Mouse (Mus musculus): ENCODE results near the gene Btla.

Btla gene

GRCm38 (mm10) chr16:45223648-45224388 lies at the start of gene Btla:
Btla (plus strand) TSS chr16:45224315.
- no peaks in the 10 kb centered on the region for H3K36me3 ChIP-seq (ENCODE audit: insufficient read depth, low read length)
- no peaks in the 10 kb centered on the region for H3K27me3 ChIP-seq (ENCODE audit: insufficient read depth, low read length)
- no peak within 1 kb of the TSS for H3K4me3 ChIP-seq (replicated peaks; ENCODE audit: low read length)
- H3K9me3 ChIP-seq (ENCODE audit: low read length), result no peaks in the 10 kb centered on the region
- peaks cover 10% of the 10 kb centered on the region; the same call in 1 of the 2 replicates for H3K4me1 ChIP-seq (replicated peaks; ENCODE audit: low read depth, low read length)
- no peak for TF ChIP-seq NANOG (IDR thresholded peaks at IDR 0.05; ENCODE audit: borderline replicate concordance, low read length)
- TF ChIP-seq POU5F1 (IDR thresholded peaks at IDR 0.05; ENCODE audit: borderline replicate concordance, low read length), result no peak
- TF ChIP-seq CTCF (conservative IDR thresholded peaks at IDR 0.05; ENCODE audit: low read length), result no peak

- no peaks in the 10 kb centered on the region for H3K4me1 ChIP-seq (replicated peaks; ENCODE audit: low read depth, low read length)
- no peak overlapping the region for H3K4me3 ChIP-seq (replicated peaks; ENCODE audit: low read length)
- H3K27me3 ChIP-seq (ENCODE audit: insufficient read depth, low read length), result no peaks in the 10 kb centered on the region
- no peak for TF ChIP-seq NANOG (IDR thresholded peaks at IDR 0.05; ENCODE audit: borderline replicate concordance, low read length)
- TF ChIP-seq CTCF (conservative IDR thresholded peaks at IDR 0.05; ENCODE audit: low read length), result no peak
- TF ChIP-seq POU5F1 (IDR thresholded peaks at IDR 0.05; ENCODE audit: borderline replicate concordance, low read length), result no peak
- H3K36me3 ChIP-seq (ENCODE audit: insufficient read depth, low read length), result no peaks in the 10 kb centered on the region
- no peaks in the 10 kb centered on the region for H3K9me3 ChIP-seq (ENCODE audit: low read length)
These were observed 45.6 kb upstream of the Btla start for GRCm38 (mm10) chr16:45178552-45178951.

GRCm38 (mm10) chr16:45181824-45182223 lies 42.3 kb upstream of the Btla start:
- TF ChIP-seq NANOG (IDR thresholded peaks at IDR 0.05; ENCODE audit: borderline replicate concordance, low read length), result no peak
- 0 out of 2 replicates have a peak, but pooled peaks cover 6% of the 10 kb centered on the region for H3K36me3 ChIP-seq (ENCODE audit: insufficient read depth, low read length)
- no peaks in the 10 kb centered on the region for H3K9me3 ChIP-seq (ENCODE audit: low read length)
- no peak overlapping the region for H3K4me3 ChIP-seq (replicated peaks; ENCODE audit: low read length)
- H3K4me1 ChIP-seq (replicated peaks; ENCODE audit: low read depth, low read length), result no peaks in the 10 kb centered on the region
- no peaks in the 10 kb centered on the region for H3K27me3 ChIP-seq (ENCODE audit: insufficient read depth, low read length)

GRCm38 (mm10) chr16:45192613-45193012 lies 31.5 kb upstream of the Btla start:
- no peaks in the 10 kb centered on the region for H3K9me3 ChIP-seq (ENCODE audit: low read length)
- no peaks in the 10 kb centered on the region for H3K4me1 ChIP-seq (replicated peaks; ENCODE audit: low read depth, low read length)
- no peaks in the 10 kb centered on the region for H3K36me3 ChIP-seq (ENCODE audit: insufficient read depth, low read length)
- no peak overlapping the region for H3K4me3 ChIP-seq (replicated peaks; ENCODE audit: low read length)
- no peaks in the 10 kb centered on the region for H3K27me3 ChIP-seq (ENCODE audit: insufficient read depth, low read length)
- TF ChIP-seq CTCF (conservative IDR thresholded peaks at IDR 0.05; ENCODE audit: low read length) (peak; percentile 94), NANOG (IDR thresholded peaks at IDR 0.05; ENCODE audit: borderline replicate concordance, low read length) (no peak)

DNA sequence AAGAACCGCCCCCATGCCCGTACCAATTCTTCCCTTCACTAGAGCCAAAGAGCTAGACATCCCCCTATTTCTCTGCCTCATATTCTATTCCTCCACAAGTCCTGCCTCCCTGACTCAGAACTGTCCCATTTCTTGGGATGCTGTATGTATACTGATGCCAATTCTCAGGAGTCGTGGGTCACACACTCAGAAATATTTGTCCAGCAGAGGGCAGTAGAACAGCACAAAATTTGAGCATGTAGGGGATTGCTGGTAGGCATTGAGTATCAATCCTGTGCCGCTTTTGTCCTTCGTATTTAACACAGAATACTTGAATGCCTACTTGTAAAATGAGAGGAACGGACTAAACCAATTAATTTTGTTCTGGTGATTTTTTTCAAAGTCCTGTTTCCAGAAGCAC lies 27.3 kb upstream of the Btla start:
- H3K9me3 ChIP-seq (ENCODE audit: low read length), result no peaks in the 10 kb centered on the region

GRCm38 (mm10) chr16:45201395-45201794 lies 22.7 kb upstream of the Btla start:
- no peaks in the 10 kb centered on the region for H3K4me1 ChIP-seq (replicated peaks; ENCODE audit: low read depth, low read length)

More for the DNA sequence above, 27.3 kb upstream of the Btla start:
- Histone ChIP-seq H3K27me3 (ENCODE audit: insufficient read depth, low read length) (no peaks in the 10 kb centered on the region), H3K4me3 (replicated peaks; ENCODE audit: low read length) (no peak overlapping the region), H3K36me3 (ENCODE audit: insufficient read depth, low read length) (no peaks in the 10 kb centered on the region), H3K4me1 (replicated peaks; ENCODE audit: low read depth, low read length) (no peaks in the 10 kb centered on the region)
- TF ChIP-seq NANOG (IDR thresholded peaks at IDR 0.05; ENCODE audit: borderline replicate concordance, low read length) (no peak), CTCF (conservative IDR thresholded peaks at IDR 0.05; ENCODE audit: low read length) (peak; percentile 58)

GRCm38 (mm10) chr16:45204438-45204837 lies 19.7 kb upstream of the Btla start:
- H3K4me1 ChIP-seq (replicated peaks; ENCODE audit: low read depth, low read length), result no peaks in the 10 kb centered on the region
- H3K4me3 ChIP-seq (replicated peaks; ENCODE audit: low read length), result no peak overlapping the region
- H3K27me3 ChIP-seq (ENCODE audit: insufficient read depth, low read length), result no peaks in the 10 kb centered on the region
- TF ChIP-seq POU5F1 (IDR thresholded peaks at IDR 0.05; ENCODE audit: borderline replicate concordance, low read length), result no peak
- TF ChIP-seq NANOG (IDR thresholded peaks at IDR 0.05; ENCODE audit: borderline replicate concordance, low read length), result no peak
- TF ChIP-seq CTCF (conservative IDR thresholded peaks at IDR 0.05; ENCODE audit: low read length), result no peak
- no peaks in the 10 kb centered on the region for H3K9me3 ChIP-seq (ENCODE audit: low read length)
- no peaks in the 10 kb centered on the region for H3K36me3 ChIP-seq (ENCODE audit: insufficient read depth, low read length)

More at GRCm38 (mm10) chr16:45201395-45201794, 22.7 kb upstream of the Btla start:
- TF ChIP-seq CTCF (conservative IDR thresholded peaks at IDR 0.05; ENCODE audit: low read length) (no peak), POU5F1 (IDR thresholded peaks at IDR 0.05; ENCODE audit: borderline replicate concordance, low read length) (no peak), NANOG (IDR thresholded peaks at IDR 0.05; ENCODE audit: borderline replicate concordance, low read length) (no peak)
- Histone ChIP-seq H3K4me3 (replicated peaks; ENCODE audit: low read length) (no peak overlapping the region), H3K27me3 (ENCODE audit: insufficient read depth, low read length) (no peaks in the 10 kb centered on the region), H3K36me3 (ENCODE audit: insufficient read depth, low read length) (no peaks in the 10 kb centered on the region), H3K9me3 (ENCODE audit: low read length) (no peaks in the 10 kb centered on the region)

DNA sequence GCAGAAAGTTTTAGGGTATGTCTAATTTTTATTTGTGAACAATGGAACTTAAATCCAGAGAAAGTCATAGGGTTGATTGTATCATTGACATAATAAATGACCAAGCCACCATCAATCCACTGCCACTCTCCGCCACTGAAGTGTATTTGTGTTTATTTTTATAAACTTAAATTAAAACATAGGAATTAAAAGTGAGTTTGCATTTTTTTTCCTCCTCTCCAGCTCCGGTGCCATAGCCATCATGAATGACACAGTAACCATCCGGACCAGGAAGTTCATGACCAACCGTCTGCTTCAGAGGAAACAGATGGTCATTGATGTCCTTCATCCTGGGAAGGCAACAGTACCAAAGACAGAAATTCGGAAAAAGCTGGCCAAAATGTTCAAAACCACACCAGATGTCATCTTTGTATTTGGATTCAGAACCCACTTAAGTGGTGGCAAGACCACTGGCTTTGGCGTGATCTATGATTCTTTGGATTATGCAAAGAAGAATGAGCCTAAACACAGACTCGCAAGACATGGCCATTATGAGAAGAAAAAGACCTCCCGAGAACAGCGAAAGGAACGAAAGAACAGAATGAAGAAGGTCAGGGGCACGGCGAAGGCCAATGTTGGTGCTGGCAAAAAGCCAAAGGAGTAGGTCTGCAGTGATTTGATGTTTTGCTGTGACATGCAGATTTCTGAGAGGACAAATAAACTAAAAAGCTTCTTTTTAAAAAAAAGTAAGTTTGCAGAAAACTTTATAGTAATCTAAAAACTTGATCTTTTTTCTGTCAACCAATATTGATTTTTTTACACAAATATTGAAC lies 19.1 kb upstream of the Btla start:
- Histone ChIP-seq H3K4me3 (replicated peaks; ENCODE audit: low read length) (no peak overlapping the region), H3K9me3 (ENCODE audit: low read length) (no peaks in the 10 kb centered on the region), H3K4me1 (replicated peaks; ENCODE audit: low read depth, low read length) (no peaks in the 10 kb centered on the region), H3K36me3 (ENCODE audit: insufficient read depth, low read length) (no peaks in the 10 kb centered on the region), H3K27me3 (ENCODE audit: insufficient read depth, low read length) (no peaks in the 10 kb centered on the region)
- TF ChIP-seq POU5F1 (IDR thresholded peaks at IDR 0.05; ENCODE audit: borderline replicate concordance, low read length) (no peak), CTCF (conservative IDR thresholded peaks at IDR 0.05; ENCODE audit: low read length) (no peak), NANOG (IDR thresholded peaks at IDR 0.05; ENCODE audit: borderline replicate concordance, low read length) (no peak)
